ENCODE assay signal across 8 mouse cellular contexts in the genomic region with DNA sequence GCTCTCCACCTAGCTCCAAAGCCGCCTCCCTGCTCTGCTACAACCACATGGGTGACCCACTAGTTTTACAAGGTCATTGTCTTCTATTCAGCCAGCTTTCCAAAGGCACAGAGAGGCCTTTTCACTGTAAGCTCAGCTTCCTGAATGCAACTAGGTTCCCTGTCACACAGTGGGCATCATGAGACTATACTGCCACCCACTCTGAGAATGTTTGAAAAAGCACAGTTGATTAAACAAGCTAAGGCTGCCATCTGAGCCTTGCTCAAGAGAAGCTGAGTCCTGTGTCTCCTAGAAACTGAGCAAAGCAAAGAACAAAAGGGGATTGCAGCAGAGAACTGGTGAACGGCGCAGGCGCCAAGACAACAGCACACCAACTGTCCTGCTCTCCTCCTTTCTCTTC. TPM values are rescaled to one million over a fixed set of nuclear protein-coding genes. Genes with fewer than 3 reads are reported as not detected.
DNase-seq lines count a peak whose midpoint lies in the region; ATAC-seq lines count a peak whose summit lies in the region.
"Not testable (repeated sequence)": the region's sequence is repeated elsewhere in the genome, so short reads cannot be mapped to it uniquely, and the experiment has no call there.

No protein-coding gene starts in this region.

- H3K4me2 ChIP-seq in forebrain, embryonic 14.5 days (ENCODE audit: low read length); midbrain, embryonic 16.5 days (ENCODE audit: low read length): not testable (repeated sequence)

- WGBS in forebrain, embryonic 14.5 days, result 54% methylated on average over 4 of the region's 4 CpGs
- 47% methylated on average over 4 of the region's 4 CpGs for WGBS in midbrain, embryonic 16.5 days

- not testable (repeated sequence) for H3K4me1 ChIP-seq in forebrain, embryonic 14.5 days (ENCODE audit: control insufficient read depth, insufficient read depth, low read length); midbrain, embryonic 16.5 days (ENCODE audit: control insufficient read depth, insufficient read depth, low read length)

- H3K4me3 ChIP-seq in forebrain, embryonic 14.5 days (ENCODE audit: low read depth, low read length); midbrain, embryonic 16.5 days (ENCODE audit: low read depth, low read length): not testable (repeated sequence)

- not testable (repeated sequence) for H3K9ac ChIP-seq in forebrain, embryonic 14.5 days (ENCODE audit: low read length); midbrain, embryonic 16.5 days (ENCODE audit: low read depth, low read length)

- DNase-seq in forebrain, embryonic 14.5 days (ENCODE audit: low spot score), result peak; percentile 22
- DNase-seq in left cerebral cortex, adult 11 months (ENCODE audit: low spot score), result peak; percentile 55
- peak; percentile 26 for DNase-seq in lung, postnatal 36 days
- DNase-seq in right cerebral cortex, postnatal 10 days (ENCODE audit: low spot score in 2 of 2), result peak; percentile 74 to 84

- H3K27ac ChIP-seq in forebrain, embryonic 14.5 days (ENCODE audit: low read depth, low read length), result peak overlapping the region; percentile 68; the same call in 1 of the 2 replicates
- H3K27ac ChIP-seq in midbrain, embryonic 16.5 days (ENCODE audit: low read length), result peak overlapping the region; percentile 78

- H3K9me3 ChIP-seq in forebrain, embryonic 14.5 days (replicated peaks; ENCODE audit: control insufficient read depth, low read length); midbrain, embryonic 16.5 days (replicated peaks; ENCODE audit: control insufficient read depth, low read length, poor library complexity, severe bottlenecking): not testable (repeated sequence)

- peak; percentile 36 for ATAC-seq in activated CD4-positive, CD25-positive, alpha-beta regulatory T cell, adult 4 months
- ATAC-seq in forebrain, embryonic 14.5 days, result peak; percentile 60
- peak; percentile 53 for ATAC-seq in granulocyte monocyte progenitor cell, adult 5-6 weeks (replicated peaks; ENCODE audit: poor library complexity, severe bottlenecking)
- ATAC-seq in inflammation-experienced regulatory T-cells, adult 6 months, result peak; percentile 33
- ATAC-seq in midbrain, embryonic 16.5 days, result peak; percentile 62

- H3K36me3 ChIP-seq in forebrain, embryonic 14.5 days (ENCODE audit: control insufficient read depth, insufficient read depth, low read length); midbrain, embryonic 16.5 days (ENCODE audit: control insufficient read depth, insufficient read depth, low read length): not testable (repeated sequence)

- H3K27me3 ChIP-seq in forebrain, embryonic 14.5 days (replicated peaks; ENCODE audit: control insufficient read depth, insufficient read depth, low read length); midbrain, embryonic 16.5 days (ENCODE audit: control insufficient read depth, insufficient read depth, low read depth, low read length): not testable (repeated sequence)

RNA-seq across cellular contexts. Expression of a gene that starts 44.1 kb away (rescaled TPM):
- polyA plus RNA-seq in activated CD4-positive, CD25-positive, alpha-beta regulatory T cell, adult 4 months (2017; shearing (Covaris generic)), result 10 to 100 TPM; 61.6 to 72.1 TPM
- polyA plus RNA-seq in forebrain, embryonic 14.5 days (2014; fragmentation: Nextera tagmentation; extraction: Ambion mirVana), result 97.5 and 104 TPM in 2 replicates
- 51.5 and 77.4 TPM in 2 replicates for total RNA-seq in granulocyte monocyte progenitor cell, adult 5-6 weeks (2014; fragmentation: Nextera tagmentation)
- 40.2 and 44.8 TPM in 2 replicates for total RNA-seq in granulocyte monocyte progenitor cell, adult 5-6 weeks (2017)
- 10 to 100 TPM; 39.5 to 87.1 (median 84.9) TPM for polyA plus RNA-seq in inflammation-experienced regulatory T-cells, adult 6 months (2017; shearing (Covaris generic))
- 107 and 109 TPM in 2 replicates for polyA plus RNA-seq in midbrain, embryonic 16.5 days (2015; fragmentation: Nextera tagmentation; extraction: Ambion mirVana)

Comparison
In these comparisons a context has a peak if more than half of its experiments do, and no peak if none do; other contexts are left out.
1. DNase-seq: peak in every context shown above with its lines; median percentile 79 in right cerebral cortex, postnatal 10 days; 55 in left cerebral cortex, adult 11 months; 26 in lung, postnatal 36 days; 22 in forebrain, embryonic 14.5 days.